Mouse (Mus musculus) kidney, postnatal 4 days (tissue): Measurements from ENCODE around the gene Trpm6.

Source experiments
- DNase-seq, 2 experiments: peaks; one replicate each; pipeline ENCODE4 v3.0.0; 2021; ENCODE audit warnings: mixed read lengths in 2 of 2

Gene Trpm6

GRCm38 (mm10) chr19:18890216-18890615 is 140.4 kb downstream of the Trpm6 start:
- no peak for DNase-seq

- DNase-seq, result no peak
Measured at GRCm38 (mm10) chr19:18898238-18898637, 148.5 kb downstream of the Trpm6 start.

GRCm38 (mm10) chr19:18902041-18902693 is 152.4 kb downstream of the Trpm6 start:
- peak; percentile 24 to 53 for DNase-seq

- peak in 1 of 2 experiments; percentile 21 for DNase-seq
Measured at GRCm38 (mm10) chr19:18902694-18903067, 152.9 kb downstream of the Trpm6 start.

- no peak for DNase-seq
Measured at GRCm38 (mm10) chr19:18905511-18905910, 155.7 kb downstream of the Trpm6 start.

- DNase-seq, result no peak
Measured at GRCm38 (mm10) chr19:18909641-18910040, 159.9 kb downstream of the Trpm6 start.

- DNase-seq, result peak in 1 of 2 experiments; percentile 31
Measured at GRCm38 (mm10) chr19:18911755-18912340, 162.1 kb downstream of the Trpm6 start.

- DNase-seq, result no peak
Measured at GRCm38 (mm10) chr19:18941391-18941790, 191.6 kb downstream of the Trpm6 start.
